12 mouse cellular contexts compared by ENCODE assay signal in the genomic region with DNA sequence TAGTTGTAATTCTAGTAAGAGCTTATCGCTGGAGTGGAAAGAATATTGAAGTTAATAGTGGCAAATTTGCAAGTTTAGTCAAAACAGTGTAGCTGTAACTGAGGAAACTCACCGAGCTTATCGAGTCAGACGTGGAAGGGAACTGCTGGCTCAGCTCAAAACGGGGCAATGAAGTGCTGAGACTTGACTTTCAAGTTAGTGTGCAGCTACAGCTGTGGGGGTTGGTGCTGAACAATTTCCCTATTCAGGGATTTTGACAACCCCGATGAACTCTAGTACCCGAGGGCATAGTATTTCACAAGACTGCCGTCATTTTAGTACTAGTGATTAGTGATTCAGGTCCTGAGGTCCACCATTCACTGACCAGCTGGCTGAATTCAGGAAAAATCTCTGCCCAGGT. TPM values are rescaled to one million over a fixed set of nuclear protein-coding genes. Genes with fewer than 3 reads are reported as not detected.
DNase-seq lines count a peak whose midpoint lies in the region; ATAC-seq and TF ChIP-seq lines count a peak whose summit lies in the region.
"Had no signal": no experiment of that assay in that cellular context is flagged by ENCODE, and none has a peak within 500 bp of the region (broad histone marks: within the 10 kb centered on the region; RNA-seq: fewer than 3 reads in every experiment).

No protein-coding gene starts in this region.

- H3K4me2 ChIP-seq in forebrain, postnatal 0 days (ENCODE audit: low read depth) = no peak overlapping the region
- no peak overlapping the region for H3K4me2 ChIP-seq in forebrain, embryonic 12.5 days
- H3K4me2 ChIP-seq: embryonic facial prominence, embryonic 12.5 days; heart, embryonic 13.5 days; midbrain, embryonic 12.5 days had no signal

- ATAC-seq in forebrain, postnatal 0 days = peak; percentile 58; the same call in 1 of the 2 replicates
- no peak for ATAC-seq in forebrain, embryonic 12.5 days (ENCODE audit: low FRiP score)

- DNase-seq in forebrain, postnatal 0 days = peak; percentile 10
- DNase-seq in left cerebral cortex, postnatal 14 days (ENCODE audit: low spot score in 2 of 2) = peak; percentile 31 to 46
- no peak for DNase-seq in left cerebral cortex, adult 18-20 months (ENCODE audit: low spot score in 2 of 2)
- DNase-seq in brain, embryonic 18.5 days (ENCODE audit: low read depth, low spot score) = peak; percentile 4
- peak; percentile 72 to 81 for DNase-seq in kidney, postnatal 36 days
- DNase-seq in right cerebral cortex, adult 18-20 months = no peak
- no peak for DNase-seq in c-Kit-positive CD71-positive TER-119-positive erythroid progenitor cells, embryonic 14.5 days (ENCODE audit: low spot score)
- DNase-seq: adrenal gland, postnatal 10 days had no signal

- H3K4me3 ChIP-seq in forebrain, postnatal 0 days (ENCODE audit: low read depth, low read length) = no peak overlapping the region
- H3K4me3 ChIP-seq in forebrain, embryonic 12.5 days (replicated peaks) = no peak overlapping the region
- H3K4me3 ChIP-seq: embryonic facial prominence, embryonic 12.5 days; heart, embryonic 13.5 days; midbrain, embryonic 12.5 days had no signal

- no peaks in the 10 kb centered on the region for H3K4me1 ChIP-seq in forebrain, postnatal 0 days (ENCODE audit: insufficient read depth)
- H3K4me1 ChIP-seq in forebrain, embryonic 12.5 days = no peaks in the 10 kb centered on the region
- H3K4me1 ChIP-seq: embryonic facial prominence, embryonic 12.5 days; heart, embryonic 13.5 days; midbrain, embryonic 12.5 days had no signal

- H3K27me3 ChIP-seq in forebrain, postnatal 0 days (ENCODE audit: insufficient read depth, low read length) = no peaks in the 10 kb centered on the region
- H3K27me3 ChIP-seq in forebrain, embryonic 12.5 days = no peaks in the 10 kb centered on the region
- H3K27me3 ChIP-seq: embryonic facial prominence, embryonic 12.5 days; heart, embryonic 13.5 days; midbrain, embryonic 12.5 days had no signal

- no peak for TF ChIP-seq CTCF in forebrain, postnatal 0 days (IDR thresholded peaks at IDR 0.05; ENCODE audit: low read depth)

- H3K27ac ChIP-seq in forebrain, postnatal 0 days (ENCODE audit: low read depth, low read length) = no peak overlapping the region
- H3K27ac ChIP-seq in forebrain, embryonic 12.5 days = no peak overlapping the region
- H3K27ac ChIP-seq: embryonic facial prominence, embryonic 12.5 days; heart, embryonic 13.5 days; midbrain, embryonic 12.5 days had no signal

- no peaks in the 10 kb centered on the region for H3K9me3 ChIP-seq in forebrain, postnatal 0 days (ENCODE audit: low read length)
- no peaks in the 10 kb centered on the region for H3K9me3 ChIP-seq in forebrain, embryonic 12.5 days
- H3K9me3 ChIP-seq: embryonic facial prominence, embryonic 12.5 days; heart, embryonic 13.5 days; midbrain, embryonic 12.5 days had no signal

- no peak overlapping the region for H3K9ac ChIP-seq in forebrain, postnatal 0 days
- no peak overlapping the region for H3K9ac ChIP-seq in forebrain, embryonic 12.5 days
- H3K9ac ChIP-seq: embryonic facial prominence, embryonic 12.5 days; heart, embryonic 13.5 days; midbrain, embryonic 12.5 days had no signal

- H3K36me3 ChIP-seq in forebrain, postnatal 0 days (ENCODE audit: insufficient read depth) = peaks cover 68% of the 10 kb centered on the region
- peaks cover 78% of the 10 kb centered on the region for H3K36me3 ChIP-seq in forebrain, embryonic 12.5 days (replicated peaks)

- 79% methylated on average over 8 of the region's 8 CpGs for WGBS in forebrain, postnatal 0 days
- WGBS in forebrain, embryonic 12.5 days = 89% methylated on average over 8 of the region's 8 CpGs

- intact Hi-C loops in left cerebral cortex, postnatal 14 days (cut with DNase I) = no loop called here

RNA-seq across cellular contexts. Expression of a gene that starts 50.9 kb away (rescaled TPM):
- 41.2 and 43.0 TPM in 2 replicates for total RNA-seq in forebrain, postnatal 0 days (2014; rRNA removed)
- polyA plus RNA-seq in forebrain, postnatal 0 days (2015; fragmentation: Nextera tagmentation; extraction: Ambion mirVana) = 31.1 and 36.7 TPM in 2 replicates
- polyA plus RNA-seq in forebrain, embryonic 12.5 days (2016; fragmentation: Nextera tagmentation; extraction: Ambion mirVana) = 47.8 and 48.8 TPM in 2 replicates
- total RNA-seq in left cerebral cortex, postnatal 14 days (2021) = 10 to 100 TPM; 52.6 to 64.8 TPM
- total RNA-seq in left cerebral cortex, adult 18-20 months (2021) = 10 to 100 TPM; 46.9 to 54.7 TPM

Comparison
In these comparisons a context has a peak if more than half of its experiments do, and no peak if none do; other contexts are left out.
1. DNase-seq: peak in forebrain, postnatal 0 days (single experiment), left cerebral cortex, postnatal 14 days (2 of 2), brain, embryonic 18.5 days (single experiment) and kidney, postnatal 36 days (2 of 2); none in left cerebral cortex, adult 18-20 months (0 of 2), right cerebral cortex, adult 18-20 months (single experiment) and c-Kit-positive CD71-positive TER-119-positive erythroid progenitor cells, embryonic 14.5 days (single experiment).